Mouse (Mus musculus) retina, embryonic 14.5 days (tissue): ENCODE measurements around the gene Hoxd9.

Experiments used
- DNase-seq: peaks from one replicate; pipeline ENCODE4 v3.0.0-alpha.2; 2015; ENCODE audit warnings: low spot score

Gene Hoxd9

DNA sequence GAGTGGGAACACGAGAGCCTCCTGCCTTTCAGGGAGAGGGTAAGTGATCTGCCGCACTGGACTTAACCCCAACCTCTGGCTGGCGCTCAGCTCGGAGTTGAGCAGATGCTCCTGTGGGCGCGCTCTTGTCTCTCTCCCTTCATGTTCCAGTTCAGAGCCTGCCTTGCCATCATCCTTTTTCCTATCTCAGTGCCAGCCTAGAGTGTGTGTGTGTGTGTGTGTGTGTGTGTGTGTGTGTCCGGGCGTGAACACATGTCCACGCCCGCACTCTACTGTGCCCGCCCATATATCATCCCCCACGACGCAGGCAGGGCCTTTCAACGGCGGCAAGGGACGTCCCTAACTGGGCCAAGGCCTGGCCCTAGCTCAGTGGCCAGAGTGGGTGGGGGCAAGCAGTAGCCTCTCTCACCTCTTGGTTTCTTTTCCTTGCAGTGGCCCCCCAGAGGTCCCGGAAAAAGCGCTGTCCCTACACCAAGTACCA, 14.0 kb upstream of the Hoxd9 start:
- DNase-seq: no peak

DNA sequence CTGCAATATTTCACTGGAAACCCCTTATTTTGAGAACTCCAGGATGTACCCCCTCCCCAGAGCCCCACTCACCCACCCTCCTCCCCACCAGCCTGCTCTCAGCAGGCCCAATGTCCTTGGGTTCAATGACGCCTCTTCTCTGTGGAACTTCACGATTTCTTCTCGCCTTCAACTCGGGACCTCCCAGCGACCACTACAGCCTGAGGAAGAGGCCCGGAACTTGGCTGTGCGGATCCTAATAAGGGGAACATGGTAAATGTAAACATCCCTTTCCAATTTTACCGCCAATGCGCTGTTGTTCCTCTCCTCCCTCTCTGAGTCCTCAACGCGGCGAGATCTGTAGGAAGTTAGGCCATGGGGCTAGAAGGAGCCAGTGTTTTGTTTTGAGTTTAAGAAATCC, 13.4 kb upstream of the Hoxd9 start:
- no peak for DNase-seq

- DNase-seq: no peak
Observed at GRCm38 (mm10) chr2:74685059-74685603, 12.4 kb upstream of the Hoxd9 start.

- peak; percentile 87 for DNase-seq
Observed at GRCm38 (mm10) chr2:74686301-74686987, 11.1 kb upstream of the Hoxd9 start.

GRCm38 (mm10) chr2:74686988-74687697, 10.4 kb upstream of the Hoxd9 start:
- no peak for DNase-seq

DNA sequence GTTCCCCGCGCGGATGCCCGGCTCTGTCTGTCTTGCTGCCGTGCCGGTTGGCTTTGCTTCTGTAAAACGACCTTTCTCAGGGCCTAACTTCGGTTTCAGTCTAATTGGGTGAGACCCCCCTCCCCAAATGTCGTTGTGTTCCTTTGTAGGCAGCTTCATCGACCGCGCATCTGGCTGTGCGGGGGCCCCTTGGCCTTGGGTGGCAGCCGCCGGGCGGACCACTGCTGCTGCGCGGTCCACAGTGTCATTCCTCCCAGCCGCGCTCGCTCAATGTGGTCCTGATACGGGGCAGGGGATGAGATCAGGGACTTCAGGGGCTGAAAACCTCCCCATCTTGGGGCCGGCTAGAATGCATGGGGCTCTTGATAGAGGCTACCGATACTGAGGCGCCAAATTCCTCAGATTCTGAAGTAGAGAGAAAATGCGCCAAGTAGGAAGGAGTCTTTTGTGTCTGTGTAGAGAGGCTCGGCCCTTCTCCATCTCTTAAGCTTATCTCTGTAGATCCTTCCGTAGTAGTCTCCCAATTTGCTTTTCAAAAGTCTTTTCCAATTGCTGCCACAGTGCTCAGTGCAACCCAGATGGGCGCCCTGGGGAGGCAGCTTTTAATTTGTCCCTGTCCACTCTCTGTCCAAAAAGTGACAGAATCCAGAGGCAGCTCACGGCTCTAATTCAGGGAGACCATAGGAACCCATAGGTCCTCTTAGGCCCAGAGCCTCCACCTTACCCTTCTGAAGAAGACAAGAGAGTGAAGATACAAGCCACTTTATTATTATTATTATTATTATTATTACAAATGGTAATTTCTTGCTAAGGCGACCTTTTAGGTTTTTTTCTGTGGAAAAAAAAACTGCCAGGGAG, 9.6 kb upstream of the Hoxd9 start:
- DNase-seq: no peak

DNA sequence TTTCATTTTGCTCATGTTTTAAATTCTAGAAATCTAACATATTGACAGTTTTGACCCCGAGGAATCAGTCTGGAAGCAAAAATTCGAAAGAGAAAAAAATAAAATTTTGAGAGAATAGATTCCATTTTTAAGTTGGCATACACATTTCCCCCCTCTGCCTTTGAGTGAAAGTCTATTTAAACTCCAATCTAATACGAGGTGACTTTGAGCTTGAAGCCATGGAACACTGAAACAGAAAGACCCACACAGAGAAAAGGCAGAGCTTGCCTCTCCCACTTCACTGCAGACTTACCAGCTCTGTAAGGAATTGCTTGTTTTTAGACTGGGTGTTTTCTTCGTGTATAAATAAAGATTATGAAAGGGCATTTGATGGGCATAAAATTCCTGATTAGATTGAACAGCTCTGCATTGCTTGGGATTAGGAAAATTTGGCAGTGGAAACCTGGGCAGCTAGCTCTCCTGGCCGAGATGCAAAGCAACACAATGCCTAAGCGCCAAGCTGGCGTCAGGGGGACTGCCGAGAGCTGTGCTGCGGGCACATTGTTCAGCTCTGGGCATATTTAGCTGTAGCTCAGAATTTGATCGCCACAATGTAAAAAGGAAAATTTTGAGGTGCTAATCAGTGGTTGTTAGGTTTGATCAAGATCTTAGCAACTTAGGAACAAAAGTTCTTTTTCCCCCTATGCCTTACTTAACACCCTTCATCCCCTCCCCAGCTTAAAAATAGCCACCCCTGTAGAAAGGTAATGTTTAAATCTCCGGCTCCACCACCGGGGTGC, 8.5 kb upstream of the Hoxd9 start:
- DNase-seq: no peak

GRCm38 (mm10) chr2:74689574-74690337, 7.8 kb upstream of the Hoxd9 start:
- DNase-seq: no peak

GRCm38 (mm10) chr2:74690338-74690716, 7.2 kb upstream of the Hoxd9 start:
- DNase-seq: no peak

DNA sequence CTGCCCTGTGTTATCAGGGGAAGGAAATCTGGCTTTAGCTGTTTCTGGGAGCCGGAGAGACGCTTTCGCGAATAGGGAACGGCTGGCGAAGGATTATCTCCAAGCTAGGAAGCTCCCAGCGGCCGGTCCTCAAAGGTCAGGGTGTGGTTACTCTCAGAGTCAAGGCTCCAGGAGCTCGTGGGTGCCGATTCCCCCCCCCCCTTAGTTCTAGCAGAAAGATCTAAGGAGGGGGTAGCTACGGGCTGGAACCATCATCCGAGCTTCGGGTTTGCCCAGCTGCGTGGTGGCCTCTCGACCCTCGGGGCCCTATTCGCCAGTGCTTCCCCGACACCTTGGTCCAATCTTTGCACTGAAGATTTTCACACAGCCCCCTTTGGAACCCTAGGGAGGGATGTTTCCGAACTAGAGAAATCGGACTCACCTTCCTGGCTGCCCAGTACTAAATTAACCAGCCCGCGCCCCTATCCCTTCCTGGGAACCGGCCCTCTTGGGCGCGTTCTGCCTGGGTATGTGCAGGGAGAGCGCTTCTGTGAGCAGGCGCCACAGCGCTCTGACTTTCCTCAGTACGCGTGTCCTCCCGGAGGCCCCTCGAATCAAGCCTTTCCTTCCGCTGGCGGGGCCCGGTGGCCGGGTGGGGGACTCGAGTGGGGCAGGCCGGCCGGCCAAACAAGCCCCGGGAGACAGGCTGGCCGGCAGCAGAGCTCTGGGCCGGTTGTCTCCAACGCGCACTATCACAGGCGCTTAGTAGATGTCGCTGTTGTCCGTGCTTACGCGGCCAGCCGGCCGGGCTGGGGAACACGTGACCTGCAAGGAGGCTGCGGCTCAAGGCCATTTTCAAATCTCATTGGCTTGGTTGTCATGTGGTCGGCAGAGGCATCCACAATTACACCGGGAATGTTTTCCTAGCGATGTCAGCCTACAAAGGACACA, 6.2 kb upstream of the Hoxd9 start, which contains the start of gene Hoxd10:
Hoxd10 (plus strand) TSS at position 903 of the 930 bp plus-strand sequence.
- peak; percentile 75 for DNase-seq

DNA sequence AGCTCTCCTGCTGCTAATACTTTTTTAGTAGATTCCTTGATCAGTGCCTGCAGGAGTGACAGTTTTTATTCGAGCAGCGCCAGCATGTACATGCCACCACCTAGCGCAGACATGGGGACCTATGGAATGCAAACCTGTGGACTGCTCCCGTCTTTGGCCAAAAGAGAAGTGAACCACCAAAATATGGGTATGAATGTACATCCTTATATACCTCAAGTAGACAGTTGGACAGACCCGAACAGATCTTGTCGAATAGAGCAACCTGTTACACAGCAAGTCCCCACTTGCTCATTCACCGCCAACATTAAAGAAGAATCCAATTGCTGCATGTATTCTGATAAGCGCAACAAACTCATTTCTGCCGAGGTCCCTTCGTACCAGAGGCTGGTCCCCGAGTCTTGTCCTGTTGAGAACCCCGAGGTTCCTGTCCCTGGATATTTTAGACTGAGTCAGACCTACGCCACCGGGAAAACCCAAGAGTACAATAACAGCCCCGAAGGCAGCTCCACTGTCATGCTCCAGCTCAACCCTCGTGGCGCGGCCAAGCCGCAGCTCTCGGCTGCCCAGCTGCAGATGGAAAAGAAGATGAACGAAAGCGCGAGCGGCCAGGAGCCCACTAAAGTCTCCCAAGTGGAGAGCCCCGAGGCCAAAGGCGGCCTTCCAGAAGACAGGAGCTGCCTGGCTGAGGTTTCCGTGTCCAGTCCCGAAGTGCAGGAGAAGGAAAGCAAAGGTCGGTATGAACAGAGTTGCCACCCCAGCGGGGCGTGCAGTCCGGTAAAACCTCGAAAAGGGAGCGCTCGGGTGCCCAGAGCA, 5.3 kb upstream of the Hoxd9 start:
- no peak for DNase-seq

- no peak for DNase-seq
Observed at GRCm38 (mm10) chr2:74692808-74693431, 4.6 kb upstream of the Hoxd9 start.

GRCm38 (mm10) chr2:74693432-74693827, 4.1 kb upstream of the Hoxd9 start:
- DNase-seq: no peak

GRCm38 (mm10) chr2:74694066-74694465, 3.5 kb upstream of the Hoxd9 start:
- peak; percentile 71 for DNase-seq

- no peak for DNase-seq
Observed at GRCm38 (mm10) chr2:74695383-74695782, 2.1 kb upstream of the Hoxd9 start.

DNA sequence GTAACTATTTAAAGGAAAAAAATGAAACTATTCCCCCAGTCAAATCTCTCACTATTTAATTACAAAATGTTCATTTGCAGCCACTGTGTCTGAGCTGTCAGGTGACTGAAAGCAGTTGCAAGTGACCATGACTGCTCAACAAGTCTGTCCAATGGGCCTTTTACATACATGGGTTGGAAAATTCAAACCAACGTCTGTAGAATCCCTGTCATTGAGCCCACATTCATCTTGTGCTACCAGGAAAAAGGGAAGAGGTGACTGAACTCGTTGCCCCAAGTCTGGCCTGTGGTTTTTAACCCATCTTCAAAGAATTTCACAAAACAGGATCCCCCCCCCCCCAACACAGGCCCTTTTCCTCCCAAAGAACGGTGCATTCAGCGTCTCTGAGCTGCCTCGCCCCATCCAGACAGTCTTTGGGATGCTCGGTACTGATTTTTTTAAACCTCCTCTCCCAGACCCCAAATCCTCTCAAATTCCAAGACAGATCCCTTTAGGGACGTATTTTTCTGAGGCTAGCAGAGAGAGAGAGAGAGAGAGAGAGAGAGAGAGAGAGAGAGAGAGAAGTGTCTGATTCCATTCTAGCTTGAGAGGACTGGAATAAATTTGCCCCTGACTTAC, 1.6 kb upstream of the Hoxd9 start:
- DNase-seq: no peak

DNA sequence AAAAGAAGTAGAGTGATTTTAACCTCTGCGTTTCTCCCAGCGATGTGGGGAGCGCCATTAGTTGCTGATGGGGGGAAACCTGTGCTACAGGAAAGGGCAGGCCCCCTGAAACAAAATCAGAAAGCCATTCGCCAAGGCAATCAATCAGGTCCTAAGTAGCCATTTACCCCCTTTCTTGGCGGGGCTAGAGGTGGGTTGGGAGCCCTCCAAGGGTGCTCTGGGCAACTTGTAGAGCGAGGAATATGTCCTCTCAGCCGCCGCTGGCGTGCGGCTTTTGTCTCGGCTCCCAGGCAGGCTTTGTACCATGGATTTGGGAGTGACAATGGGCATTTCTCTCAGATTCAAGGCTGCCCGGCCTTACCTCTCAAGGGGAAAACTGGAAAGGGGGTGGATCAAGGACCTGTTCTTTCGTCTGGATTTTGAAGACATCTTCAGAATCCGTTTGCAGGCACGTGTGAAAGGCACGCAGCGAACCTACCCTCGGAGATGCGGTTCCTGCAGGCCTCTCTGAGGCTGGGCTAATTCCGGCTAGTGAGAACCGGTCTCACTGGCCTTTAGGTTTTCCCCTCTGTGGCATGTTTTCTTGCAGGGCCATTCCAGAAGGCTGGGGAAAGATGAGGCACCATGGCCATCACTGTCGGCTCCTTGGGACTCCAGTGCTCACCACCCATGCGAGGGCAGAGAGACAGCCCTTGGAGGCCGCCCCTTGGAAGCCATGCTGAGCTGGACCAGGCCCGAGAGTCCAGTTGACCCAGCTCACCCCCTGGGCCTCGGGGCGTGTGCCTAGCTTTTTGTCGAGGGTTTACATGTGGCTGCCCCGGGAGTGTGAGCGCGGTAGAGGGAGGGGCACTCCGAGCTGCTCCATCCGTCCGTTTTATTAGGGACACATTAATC, 838 bp upstream of the Hoxd9 start:
- no peak for DNase-seq
